Mouse (Mus musculus) layer of hippocampus, adult 9-10 months (tissue): Measurements from ENCODE around the gene Antxr1.

Source experiments
- DNase-seq: peaks from one replicate; pipeline ENCODE4 v3.0.0; 2022; ENCODE audit warnings: low spot score

Gene Antxr1

DNA sequence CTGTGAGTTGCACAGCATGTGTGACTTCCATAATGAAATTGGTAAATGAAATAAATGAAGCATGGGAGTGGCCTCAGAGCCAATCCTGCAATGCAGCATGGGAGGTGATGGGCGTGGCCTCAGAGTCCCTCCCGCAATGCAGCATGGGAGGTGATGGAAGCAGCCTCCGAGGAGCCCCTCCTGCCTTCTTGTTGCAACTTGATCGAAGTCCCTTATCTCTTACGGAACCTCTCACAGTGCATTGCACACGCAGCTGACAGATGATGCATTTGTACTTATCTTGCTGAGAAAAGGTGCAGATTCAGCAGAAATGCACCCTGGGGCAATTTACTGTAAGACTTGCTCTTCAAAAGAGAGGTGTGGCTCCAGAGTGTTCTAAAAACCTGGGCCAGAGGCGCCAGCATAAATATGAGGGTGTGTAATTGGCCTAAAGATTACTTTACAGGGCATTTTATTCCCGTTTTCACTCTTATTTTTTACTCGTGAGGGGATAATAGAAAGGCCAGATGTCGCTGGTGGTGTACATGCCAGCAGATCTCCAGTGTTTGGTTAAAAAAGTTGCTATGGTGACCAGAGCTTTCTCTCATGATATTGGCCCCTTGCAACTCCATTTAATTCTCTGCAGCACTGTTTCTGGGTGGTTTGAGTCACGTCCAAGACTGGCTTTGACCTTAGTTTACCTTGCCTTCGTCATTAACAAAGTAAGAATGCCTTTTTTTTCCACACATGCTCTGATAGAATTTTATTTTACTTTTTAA, 195.6 kb downstream of the Antxr1 start:
- no peak for DNase-seq

DNA sequence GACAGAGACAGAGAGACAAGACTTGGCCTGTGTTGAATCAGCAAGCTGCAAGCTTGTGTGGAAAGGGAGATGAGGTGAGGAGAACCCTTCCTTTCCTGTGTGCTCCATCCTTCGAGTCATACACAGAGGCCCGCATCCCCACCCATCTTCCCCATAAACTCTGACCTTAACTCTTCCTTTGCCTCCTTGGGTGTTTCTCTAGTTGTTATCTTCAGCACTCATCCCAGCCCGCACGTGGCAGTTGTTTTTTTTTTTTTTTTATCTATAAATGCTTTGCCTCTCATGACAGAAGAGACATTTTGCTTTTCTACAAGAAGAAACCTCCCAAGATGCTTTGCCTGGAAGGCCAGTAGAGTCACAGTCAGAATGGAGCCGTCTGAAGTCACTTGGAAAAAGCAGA, 197.1 kb downstream of the Antxr1 start:
- no peak for DNase-seq

DNA sequence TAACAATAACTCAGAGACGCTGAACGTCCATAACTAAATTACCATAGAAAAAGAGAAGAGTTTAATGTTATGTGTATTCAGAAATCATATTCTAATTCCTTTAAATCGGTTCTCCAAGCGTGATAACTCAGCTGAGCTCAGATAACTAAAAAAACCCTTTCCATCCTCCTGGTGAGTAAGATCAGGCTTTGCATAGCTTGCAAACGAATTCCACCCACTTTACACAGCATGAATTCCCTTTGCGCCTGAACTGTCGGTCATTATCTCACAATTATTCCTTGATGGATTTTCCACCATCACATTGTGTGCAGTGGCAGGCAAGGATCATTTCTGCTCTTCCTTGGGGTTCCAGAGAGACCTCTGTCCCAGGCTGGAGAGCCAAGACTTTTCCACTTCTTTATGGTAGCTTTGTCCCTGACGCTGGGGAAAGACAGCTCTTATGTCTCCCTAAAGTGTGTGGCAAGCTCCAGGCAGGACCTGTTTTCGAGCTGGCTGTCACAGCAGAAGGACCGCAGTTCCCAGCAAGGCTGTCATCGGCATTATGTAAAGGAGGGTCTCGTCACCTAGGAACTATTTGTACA, 201.6 kb downstream of the Antxr1 start:
- DNase-seq: no peak

DNA sequence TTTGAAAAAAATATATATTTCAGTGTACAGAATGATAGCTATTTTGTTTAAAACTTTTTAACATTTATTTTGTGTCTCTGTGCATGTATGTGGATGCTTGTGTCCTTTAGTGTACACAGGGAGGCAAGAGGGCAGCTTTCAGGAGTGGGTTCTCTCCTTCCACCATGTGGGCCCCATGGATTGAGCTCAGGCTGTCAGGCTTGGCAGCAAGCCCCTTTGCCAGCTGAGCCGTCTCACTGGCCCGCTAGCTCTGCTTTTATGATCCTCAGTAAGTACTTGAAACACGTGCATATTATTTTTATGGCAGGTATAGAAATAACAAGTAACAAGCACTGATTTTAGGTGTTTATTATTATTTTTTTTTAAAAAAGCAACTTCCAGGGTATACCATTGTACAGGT, 202.1 kb downstream of the Antxr1 start:
- DNase-seq: no peak

DNA sequence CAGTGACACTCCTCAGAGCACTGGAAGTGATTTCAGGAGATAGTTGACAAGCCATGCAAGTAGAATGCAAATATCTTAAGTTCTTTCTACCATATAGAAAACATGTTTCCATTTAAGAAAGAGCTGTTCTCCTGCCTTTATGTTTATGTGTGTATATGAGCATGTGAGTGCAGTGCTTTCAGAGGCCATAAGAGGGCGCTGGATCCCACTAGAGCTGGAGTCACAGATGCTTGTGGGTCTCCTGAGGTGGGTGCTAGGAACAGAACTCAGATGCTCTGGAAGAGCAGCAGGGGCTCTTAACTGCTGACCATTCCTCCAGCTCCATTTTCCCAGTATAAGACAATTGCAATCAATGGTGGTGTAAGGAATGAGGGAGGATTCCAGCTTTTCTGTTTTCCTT, 204.5 kb downstream of the Antxr1 start:
- no peak for DNase-seq

DNA sequence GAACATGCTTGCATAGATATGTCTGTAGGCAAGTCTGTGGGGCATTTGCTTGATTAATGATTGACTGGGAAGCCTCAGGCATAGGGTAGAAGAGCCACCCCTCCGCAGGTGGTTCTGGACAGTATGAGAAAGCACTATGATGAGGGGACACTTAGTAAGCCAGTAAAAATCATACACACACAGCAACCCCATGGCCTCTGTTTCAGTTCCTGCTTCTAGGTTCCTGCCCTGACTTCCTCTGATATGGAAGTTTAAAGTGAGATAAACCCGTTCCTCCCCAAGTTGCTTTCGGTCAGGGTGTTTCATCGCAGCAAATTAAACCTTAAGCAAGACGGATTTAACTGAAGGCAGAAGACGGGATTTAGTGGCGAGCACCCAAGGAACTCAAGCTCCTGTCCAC, 205.0 kb downstream of the Antxr1 start:
- DNase-seq: no peak

DNA sequence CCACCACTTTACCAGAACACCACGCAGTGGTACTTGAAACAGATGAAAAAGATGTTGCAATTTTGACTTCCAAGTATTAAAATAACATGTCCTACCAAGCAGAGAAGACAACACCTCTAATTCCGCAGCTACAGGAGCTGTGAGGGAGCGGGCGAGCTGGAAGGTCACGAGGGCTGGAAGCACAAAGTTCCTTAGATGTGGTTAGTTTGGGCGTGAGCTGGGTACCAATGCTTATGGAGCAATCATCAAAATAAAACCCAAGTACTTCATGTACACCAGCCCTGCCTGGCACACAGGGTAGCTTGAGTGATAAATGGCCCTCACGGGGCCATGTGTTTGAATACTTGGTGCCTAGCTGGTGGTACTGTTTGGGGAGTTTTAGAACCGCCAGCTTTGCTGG, 205.8 kb downstream of the Antxr1 start:
- DNase-seq: no peak

DNA sequence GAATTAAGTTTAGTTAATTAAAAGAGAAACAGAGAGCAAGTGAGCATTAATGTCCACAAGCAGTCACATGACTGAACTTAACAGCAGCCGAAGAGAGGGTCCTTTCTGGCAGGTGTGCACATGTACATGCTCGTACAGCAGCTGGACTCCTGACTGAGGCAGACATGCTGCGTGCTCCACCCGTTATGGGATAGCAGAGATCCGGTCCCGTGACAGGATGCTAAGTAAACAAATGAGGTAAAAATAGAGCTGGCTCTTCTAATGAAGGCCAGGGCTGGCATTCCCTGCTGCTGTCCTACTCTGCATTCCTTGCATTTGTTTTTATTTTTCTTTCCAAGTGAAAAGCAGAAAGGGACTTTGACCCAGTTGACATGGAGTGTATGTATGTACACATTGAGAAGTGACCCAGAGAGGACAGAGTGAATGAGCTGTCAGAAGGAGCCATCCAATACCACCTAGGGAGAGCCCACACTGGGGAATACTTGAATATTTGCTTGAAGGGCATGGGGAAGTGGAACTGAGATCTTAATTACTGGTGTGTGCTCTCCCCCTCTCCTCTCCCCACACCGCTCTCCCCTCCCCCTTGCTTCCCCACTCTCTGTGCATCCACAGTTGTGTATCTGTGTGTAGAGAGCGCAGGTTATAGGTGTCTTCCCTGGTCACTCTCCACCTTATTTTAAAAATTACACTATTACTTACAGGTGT, 208.4 kb downstream of the Antxr1 start:
- no peak for DNase-seq

DNA sequence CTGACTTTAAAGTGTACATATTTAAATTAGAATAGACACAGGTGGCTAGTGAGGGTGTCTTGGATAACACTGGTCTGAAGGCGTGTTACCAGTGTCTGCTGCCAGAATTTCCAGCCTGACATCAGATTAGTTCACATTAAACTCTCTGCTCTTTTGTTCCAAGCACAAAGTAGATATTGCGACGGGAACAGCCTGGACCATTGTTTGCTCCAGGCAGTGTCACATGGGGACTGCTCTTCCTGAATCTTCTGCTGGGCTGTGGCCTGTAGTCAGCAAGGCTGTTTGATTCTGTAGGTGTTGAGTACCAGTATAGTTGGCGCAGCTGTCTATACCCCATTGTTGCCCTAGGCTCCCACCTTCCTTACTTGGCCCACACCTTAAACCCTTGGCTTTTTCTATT, 211.6 kb downstream of the Antxr1 start:
- DNase-seq: no peak

DNA sequence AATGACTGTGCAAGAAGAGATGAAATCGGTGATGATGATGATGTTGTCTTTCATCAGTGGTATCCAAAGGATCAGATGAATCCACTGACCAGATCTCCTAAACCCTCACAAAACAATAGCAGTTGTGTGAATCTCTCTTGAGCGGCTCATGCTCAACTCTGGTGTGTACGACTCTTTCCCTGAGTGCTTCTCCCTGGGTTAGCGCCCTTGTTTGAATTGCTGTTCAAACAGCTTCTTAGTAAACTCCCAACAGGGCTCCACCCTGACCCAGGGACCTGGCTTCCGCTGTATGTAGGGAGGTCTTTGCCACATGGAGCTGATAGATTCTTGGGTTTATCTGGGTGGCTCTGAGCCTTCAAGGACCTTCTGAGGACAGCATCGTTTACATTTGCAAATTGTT, 212.2 kb downstream of the Antxr1 start:
- DNase-seq: no peak

DNA sequence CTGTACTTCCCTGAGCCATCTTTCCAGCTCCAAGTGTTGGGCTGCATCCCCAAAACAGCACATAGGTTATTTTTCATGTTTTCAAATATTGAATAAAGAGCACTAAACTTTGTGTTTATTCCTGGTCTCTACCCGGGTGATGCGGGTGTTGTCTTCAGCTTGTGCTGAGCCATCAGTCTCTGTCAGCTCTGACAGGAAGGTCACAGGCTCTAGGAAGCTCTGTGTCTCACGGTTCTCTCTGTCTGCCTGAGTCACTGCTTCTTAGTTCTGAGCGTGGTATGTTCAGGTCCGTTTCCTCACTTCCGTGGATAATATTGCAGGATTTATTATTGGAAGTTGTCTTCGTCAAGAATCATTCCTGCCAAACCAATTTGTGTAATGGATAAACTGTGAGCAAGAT, 213.7 kb downstream of the Antxr1 start:
- DNase-seq: no peak

DNA sequence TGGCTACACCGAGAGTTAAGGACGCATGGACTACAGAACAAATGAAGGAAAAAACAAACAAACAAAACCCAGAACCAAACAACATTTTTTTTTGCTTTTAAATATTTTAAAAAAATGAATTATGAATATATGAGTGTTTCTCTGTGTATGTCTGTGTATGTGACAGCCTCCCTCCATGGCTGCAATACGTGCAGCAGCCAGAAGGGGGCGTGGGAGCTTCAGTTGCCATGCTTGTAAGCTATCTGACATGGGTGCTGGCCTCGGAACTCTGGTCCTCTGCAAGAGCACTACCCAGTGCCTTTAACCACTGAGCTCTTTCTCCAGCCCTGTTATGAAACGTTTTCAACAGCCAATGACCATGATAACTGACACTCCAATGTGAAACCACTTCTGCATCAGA, 215.0 kb downstream of the Antxr1 start:
- DNase-seq: no peak

DNA sequence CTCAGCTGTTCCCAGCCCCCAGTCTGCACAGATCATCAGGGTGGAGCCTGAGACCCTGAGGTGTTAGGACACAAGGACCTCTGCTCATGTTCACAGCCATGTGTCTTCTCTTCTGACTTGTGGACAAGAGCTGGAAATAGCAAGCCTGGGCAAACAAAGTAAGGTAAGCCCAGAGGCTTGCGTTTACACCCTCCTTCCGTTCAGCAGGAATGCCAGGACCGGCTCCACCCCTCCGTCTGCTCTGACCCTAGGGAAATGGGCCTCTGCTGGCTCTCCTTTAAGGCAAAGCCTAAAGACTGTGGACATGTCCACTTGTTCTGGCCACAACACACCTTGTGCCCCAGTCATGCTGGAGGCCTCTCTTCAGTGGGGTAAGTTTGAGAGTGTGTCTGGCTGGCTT, 215.6 kb downstream of the Antxr1 start:
- no peak for DNase-seq

DNA sequence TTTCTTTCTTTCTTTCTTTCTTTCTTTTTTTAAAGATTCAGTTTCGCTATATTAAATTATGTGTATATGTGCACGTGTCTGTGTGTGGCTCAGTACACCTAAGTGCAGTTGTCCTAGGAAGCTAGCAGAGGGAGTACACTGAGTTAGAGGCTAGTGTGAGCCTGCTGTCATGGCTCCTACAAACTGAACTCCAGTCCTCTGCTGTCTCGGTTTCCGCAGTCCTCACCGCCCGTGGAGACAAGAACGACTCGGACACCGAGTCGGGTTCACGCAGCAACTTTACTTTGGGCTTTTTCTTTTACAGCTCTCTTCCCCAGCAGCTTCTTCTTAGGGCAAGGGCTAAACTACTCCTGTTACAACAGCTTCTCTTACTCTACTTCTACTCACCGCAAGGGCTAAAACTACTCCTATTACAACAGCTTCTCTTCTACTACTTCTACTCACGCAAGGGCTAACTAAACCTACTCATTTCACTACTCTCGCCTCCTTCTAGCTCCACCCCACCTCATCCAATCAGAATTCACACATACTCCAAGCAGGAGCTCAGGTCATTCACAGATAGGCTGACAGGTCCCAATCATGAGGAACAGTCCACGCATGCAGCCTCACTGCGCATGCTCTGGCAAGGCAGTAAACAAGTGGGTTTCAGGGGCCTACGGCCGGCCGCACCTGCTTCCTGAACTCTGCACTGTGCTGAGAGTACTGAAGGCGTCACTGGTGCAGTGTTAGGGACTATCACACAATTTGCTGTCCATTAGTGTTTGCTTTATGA, 216.4 kb downstream of the Antxr1 start:
- no peak for DNase-seq

DNA sequence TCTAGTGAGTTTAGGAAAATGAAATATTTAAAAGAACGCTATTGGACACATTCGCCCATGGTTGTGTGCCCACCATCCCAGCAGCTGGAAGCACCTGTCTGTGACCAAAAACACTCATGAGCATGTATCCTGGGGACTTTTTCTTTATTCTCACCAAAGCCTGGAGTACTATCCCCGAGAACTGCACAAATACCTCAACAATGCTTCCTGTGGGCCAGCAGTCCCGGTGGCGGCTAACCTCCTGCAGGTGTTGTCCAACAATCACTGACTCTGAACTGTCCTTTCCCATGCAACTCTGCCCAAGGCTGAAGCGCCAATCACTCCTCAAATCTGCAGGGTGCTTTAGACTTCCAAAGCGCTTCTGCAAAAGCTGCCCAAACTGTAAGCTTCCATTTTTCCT, 219.0 kb downstream of the Antxr1 start:
- DNase-seq: no peak

DNA sequence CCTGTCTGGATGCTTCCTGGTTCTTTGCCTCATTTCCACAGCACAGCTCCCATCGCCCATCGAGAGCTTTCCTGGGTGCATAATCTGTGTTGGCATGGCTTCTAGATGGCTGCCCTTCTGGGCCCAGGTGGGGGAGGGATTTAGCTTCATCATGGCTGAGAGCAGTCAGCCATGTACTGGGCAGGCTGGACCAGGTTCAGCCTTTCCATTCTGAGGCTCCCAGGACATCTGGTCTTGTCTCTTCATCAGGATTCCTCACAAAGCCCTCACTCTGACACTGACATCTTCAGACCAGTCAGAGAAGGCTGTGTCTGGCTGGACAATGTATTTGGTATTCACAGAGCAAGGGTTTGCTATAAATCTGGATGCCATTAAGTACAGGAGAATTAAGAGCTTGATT, 219.6 kb downstream of the Antxr1 start:
- DNase-seq: no peak

DNA sequence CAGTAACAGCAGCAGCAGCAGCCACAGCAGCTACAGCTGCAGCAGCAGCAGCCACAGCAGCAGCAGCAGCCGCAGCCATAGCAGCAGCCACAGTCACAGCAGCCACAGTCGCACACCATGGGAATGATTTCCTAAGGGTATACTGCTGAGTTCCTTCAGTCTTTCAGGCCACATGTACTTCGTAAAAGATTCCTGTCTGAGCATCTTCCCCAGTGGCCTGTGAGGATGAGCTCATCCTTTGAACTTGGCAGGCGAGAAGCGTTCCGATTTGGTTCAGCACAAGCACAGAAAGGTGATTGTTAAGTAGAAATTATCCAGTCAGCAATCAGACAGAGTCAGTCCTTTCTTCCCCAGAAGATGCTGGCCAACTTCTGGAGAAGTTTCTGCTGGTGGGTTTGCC, 223.5 kb downstream of the Antxr1 start:
- DNase-seq: no peak

DNA sequence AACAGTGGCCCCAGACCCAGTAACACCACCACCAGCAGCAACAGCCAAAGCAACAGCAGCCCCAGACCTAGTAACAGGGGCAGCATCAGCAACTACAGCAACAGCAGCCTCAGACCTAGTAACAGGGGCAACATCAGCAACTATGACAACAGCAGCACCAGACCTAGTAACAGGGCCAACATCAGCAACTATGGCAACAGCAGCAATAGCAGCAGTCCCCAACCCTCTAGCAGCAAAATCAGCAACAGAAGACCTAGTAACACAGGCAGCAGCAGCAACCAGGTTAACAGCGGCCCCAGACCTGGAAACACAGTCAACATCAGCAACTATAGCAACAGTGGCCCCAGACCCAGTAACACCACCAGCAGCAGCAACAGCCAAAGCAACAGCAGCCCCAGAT, 224.1 kb downstream of the Antxr1 start:
- DNase-seq: no peak

DNA sequence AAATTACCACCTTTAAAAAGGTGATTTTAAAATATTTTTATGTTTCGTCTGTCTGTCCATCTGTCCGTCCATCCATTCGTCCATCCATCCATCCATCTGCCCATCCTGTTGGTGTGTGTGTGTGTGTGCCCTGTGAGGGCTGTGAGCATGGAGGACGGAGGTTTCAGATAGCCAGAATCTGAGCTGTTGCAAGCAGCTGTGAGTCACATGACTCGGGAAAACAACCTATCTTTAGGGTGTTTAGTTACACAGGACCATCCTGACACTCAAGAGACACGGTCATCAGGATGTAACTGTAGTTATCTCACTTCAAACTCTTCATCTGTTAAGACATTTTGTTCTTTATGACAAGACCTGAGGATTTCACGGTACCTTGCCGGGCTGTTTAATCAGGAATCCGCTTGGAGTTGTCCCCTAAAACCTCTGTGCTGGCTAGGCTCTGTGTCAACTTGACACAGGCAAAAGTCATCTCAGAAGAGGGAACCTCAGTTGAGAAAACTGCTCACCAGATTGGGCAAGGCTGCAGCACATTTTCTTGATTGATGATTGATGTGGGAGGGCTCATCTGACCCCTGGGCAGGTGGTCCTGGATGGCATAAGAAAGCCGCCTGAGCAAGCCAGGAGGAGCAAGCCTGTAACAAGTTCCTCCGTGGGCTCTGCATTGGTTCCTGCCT, 231.4 kb downstream of the Antxr1 start, which contains the start of gene D6Ertd527e:
Gene D6Ertd527e, plus strand, starts transcription at position 624 of the 674 bp plus-strand sequence.
- no peak for DNase-seq

DNA sequence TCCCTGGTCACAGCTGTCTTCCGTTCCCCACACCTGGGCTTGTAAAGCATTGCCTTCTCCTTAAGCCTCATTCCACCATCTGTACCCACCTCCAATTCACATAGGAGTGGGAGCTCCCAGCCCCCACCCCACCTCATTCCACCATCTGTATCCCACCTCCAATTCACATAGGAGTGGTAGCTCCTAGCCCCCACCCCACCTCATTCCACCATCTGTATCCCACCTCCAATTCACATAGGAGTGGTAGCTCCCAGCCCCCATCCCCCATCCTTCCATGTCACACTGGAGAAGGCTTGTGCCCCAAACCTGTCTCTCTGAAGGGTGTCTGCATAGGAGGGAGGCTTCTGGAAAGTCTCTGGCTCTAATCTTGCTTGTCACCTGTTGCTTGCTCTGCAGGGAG, 232.3 kb downstream of the Antxr1 start:
- DNase-seq: no peak

DNA sequence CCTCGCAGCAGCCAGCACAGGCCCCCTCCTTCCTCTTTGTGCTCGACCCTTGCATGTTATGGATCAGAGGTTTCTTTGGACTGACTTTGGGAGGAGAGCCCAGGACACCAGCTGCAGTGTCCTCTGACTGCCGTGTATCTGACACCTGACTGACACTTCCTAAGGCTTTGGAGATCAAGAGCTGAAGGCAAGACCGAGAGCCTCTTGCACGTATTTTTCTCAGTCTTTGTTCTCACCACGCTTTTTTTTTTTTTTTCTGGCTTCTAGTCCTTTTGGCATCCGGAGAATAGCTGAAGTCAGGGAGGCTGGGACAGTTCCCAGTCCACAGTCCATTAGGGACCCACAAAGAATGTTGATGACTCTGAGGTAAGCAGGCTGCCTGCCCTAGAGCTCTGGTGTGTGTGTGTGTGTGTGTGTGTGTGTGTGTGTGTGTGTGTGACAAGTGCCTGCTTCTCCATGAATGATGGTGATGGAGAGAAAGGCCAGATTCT, 233.2 kb downstream of the Antxr1 start:
- DNase-seq: no peak

DNA sequence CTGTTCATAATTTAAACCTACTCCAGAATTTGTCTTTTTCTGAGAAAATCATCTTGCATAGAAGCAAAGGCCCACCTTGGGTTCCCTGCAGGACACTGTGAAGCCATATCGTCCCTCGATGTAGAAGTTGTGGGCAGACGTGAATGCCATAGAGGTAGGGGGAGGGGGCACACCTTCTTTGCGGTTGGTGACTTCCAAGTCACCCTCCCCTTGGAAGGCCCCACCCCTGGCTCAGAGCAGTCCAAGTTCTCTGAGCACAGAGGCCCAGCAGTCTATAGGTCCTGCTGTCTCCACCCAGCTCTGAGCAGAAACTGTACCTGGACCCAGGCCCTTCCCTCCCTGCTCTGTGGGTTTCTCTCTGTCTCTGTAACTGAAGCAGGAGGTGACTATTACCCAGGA, 233.7 kb downstream of the Antxr1 start:
- DNase-seq: no peak
